Mouse (Mus musculus) thymus, adult 2 months (tissue): ENCODE measurements at regions not wholly inside any gene's neighbourhood (a gene's known extent, or its start where the extent isn't known, plus 50 kb on each side); places are given as distances from the start of the nearest gene placed in this dataset.

ENCODE experiments used
- CTCF ChIP-seq: fragments of 200-500 bp; IDR thresholded peaks from 2 replicates; pipeline ENCODE4 v1.5.1; 2012; ENCODE audit warnings: mild to moderate bottlenecking, control low read depth, low read length, moderate library complexity, borderline replicate concordance; ENCODE audit not compliant: control insufficient read depth, poor library complexity, insufficient read depth; ENCODE audit errors: extremely low read depth
- POLR2A ChIP-seq: fragments of 200-500 bp; IDR thresholded peaks from 2 replicates; pipeline ENCODE4 v1.6.1; 2012; ENCODE audit warnings: mild to moderate bottlenecking, low read length, control low read depth, moderate library complexity; ENCODE audit not compliant: control insufficient read depth, poor library complexity, insufficient read depth; ENCODE audit errors: extremely low read depth

- TF ChIP-seq POLR2A (no peak), CTCF (no peak)
Measured at GRCm38 (mm10) chr8:92438294-92438693, 80.9 kb downstream of the Irx5 start.
